Mouse (Mus musculus) thymus, postnatal 25 days (tissue): ENCODE measurements around the gene Pde6d.
"Not testable (repeated sequence)": the region's sequence is repeated elsewhere in the genome, so short reads cannot be mapped to it uniquely, and the experiment has no call there.

Experiments
- DNase-seq: peaks from one replicate; pipeline ENCODE4 v3.0.0; 2022

The Pde6d gene

DNA sequence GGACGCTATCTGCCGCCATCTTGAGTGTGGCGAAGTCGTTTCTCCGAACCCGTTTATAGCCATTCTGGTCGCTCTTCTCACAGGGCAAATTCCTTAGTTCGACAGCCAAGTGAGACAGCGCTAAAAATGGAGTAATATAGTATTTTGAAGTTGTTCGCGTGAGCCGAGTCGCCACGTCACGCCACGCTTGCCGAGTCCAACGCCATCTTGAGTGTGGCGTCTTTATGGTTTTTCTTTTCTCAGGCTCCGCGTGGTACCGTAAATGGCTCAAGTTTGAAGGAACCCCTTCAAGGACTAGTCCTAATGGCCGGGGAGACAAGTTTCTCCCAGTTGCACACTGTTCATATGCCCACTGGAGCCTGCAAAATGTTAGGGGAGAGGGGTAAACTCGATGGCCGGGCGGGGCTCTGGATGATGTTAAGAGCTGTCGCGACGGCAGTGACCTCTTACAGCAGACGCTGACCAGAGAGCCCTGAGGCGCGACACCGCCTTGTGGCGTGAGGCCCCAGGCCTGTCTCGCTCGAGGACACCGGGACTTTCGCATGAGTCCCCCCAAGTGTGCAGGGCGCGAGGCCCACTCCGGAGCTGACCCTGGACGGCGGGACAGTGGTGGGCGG lies 56.8 kb downstream of the Pde6d start:
- peak; percentile 82 for DNase-seq

DNA sequence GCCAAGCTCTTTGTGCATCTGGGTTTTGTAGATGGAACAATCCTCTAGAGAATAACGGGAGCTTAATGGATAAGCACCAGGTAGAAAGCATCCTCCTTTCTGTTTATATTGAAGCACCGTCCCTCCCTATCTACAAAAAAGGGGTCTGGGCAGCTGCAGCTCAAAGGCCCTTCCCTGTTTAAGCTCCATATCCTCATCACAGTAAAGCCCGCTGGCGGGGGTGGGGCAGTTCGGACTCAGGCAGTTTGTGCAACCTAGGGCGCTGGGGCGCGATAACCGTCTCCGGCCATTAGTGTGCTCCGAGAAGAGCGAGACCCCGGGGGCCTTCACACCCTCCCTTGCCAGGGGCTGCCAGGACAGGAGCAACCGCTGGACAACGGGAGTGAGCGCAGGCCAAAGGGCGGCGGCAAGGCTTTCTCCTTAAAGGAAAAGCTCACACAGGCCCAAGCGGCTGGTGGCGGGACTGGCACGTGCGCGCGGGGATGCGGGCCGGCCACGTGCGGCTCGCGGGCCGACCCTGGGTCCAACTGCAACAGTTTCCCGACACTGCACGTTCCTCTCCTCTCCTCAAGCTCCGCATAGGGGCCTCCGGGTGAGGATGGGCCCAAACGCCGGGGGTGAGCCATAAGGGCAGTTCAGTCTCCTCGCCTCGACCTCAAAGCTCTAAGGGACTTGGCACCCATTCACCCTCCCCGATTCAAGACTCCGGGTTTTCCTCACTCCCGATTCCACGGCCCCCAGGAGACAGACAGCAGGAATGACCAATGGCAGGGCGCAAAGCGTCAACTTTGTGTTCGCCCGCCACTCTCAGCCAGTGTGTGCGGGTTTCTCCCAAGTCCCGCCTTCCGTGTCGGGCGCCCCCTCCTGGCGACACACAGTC lies 57.6 kb downstream of the Pde6d start:
- peak; percentile 99 for DNase-seq

DNA sequence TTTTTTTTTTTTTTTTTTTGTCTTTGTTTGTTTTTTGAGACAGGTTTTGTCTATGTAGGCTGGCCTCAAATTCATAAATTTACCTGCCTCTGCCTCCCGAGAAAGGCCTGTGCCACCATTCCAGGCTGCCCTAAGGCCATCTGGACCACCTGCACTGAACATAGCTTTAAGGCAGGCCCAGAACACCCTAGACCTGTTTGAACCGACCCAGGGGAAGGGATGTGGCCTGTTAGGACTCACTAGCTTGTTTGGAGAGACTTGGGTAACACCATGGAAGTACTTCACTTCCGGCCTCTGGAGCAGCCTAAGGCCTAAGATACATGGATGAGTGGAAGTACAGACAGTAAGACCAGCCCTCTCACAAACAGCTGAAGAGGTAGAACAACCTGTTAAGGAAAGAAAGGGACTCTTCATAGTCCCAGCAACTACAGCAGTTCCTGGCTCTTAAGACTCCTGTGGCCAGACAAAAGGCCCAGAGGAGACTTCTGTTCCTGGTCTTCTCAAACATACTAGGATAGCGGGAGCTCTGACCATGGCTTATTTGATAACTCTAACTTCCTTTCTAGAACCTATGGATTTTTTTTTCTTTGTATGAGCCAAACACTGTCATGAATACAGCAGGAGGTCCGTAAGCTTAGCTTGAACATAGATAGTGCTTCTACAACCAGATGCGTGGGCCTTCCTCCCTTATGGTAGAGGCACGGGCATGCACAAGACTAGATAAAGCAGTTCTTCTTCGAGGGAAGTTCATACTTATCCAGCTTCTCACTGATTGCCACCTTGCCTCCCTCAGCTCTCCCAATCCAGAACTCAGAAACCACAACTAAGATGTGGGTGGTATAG lies 58.4 kb downstream of the Pde6d start:
- DNase-seq = no peak

DNA sequence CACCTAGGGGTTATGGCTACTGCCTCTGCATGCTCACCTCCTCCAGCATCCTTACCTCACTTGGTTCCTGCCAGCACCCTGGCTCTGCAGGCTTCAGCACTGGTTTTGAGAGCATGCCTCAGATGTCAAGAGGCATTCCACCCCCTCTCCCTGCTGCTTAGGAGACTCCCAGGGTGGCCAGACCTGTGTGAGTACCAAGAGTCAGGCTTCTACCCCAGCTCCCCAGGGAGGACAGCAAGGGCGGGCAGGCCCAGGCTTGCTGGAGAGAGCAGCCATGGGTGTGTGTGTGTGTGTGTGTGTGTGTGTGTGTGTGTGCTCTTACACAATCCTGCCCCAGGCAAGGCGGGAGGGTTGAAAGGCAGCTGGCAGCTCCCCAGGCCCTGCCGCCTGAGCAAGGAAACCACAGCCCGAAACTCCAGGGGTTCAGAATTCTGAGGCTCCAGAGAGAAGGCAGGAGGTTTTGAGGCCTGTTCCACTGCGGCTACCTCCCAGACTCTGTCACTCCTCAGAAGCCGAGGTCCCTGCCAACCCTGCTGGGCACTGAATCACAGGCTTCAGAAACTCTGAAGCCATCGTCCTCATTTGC lies 60.0 kb downstream of the Pde6d start:
- peak; percentile 45 for DNase-seq

DNA sequence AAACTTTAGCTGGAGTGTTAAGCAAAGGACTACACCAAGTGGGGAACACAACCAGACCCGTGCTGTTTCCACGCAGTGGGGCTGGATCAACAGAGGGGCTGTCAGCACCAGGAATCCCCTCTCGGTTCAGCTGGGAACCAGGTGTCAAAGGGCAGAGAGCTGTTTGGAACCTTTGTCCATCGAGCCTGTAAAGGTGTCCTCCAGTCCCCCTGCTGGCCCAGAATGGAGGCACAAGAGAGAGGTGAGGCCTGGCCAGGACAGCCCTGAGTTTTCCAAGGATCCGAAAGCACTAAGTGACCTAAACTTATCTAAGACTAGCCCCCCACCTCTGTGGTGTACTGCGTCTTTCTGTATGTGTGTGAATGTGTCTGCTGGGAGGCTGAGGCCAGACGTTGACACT lies 62.1 kb downstream of the Pde6d start:
- DNase-seq = peak; percentile 39

DNA sequence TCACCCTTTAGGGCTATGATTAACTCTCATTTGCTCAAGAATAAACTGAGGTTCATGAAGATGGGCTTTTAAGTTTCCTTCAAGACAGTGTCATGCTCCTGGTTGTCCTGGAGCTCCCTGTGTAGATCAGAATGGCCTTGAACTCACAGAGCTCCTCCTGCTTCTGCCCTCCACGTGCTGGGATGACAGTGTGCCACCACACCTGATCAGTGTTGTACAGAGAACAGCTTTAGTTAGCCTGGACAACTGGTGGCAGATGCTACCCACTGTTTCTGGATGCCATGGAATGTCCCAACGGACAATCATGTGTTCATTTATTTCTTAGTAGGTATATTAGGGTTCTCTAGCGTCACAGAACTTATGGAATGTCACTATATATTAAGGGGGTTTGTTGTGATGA lies 65.4 kb downstream of the Pde6d start:
- DNase-seq = no peak

DNA sequence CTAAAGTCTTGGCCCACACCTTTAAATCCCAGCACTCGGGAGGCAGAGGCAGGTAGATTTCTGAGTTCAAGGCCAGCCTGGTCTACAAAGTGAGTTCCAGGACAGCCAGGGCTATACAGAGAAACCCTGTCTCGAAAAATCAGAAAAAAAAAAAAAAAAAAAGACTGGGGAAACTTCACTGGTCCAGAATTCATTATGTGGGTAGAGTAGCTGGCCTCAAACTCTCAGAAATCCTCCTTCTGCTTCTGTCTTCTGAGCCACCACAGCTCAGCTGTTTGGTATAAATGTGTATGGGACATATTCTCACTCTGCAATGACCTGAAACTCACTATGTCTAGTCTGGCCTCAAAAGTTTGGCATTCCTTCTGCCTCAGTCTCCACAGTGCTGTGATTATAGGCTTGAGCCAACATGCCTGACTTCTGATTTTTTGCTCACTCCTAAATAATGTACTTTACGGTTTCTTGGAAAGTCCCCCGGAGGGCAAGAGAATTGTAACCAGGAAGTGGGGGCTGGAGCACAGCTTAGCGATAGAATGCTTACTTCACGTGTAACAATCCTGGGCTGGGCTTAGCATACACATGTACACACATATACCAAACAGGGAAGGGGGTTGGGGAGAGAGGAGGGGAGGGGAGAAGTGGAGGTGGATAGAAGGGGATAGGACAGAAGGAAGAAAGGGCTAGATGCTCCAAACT lies 66.6 kb downstream of the Pde6d start:
- DNase-seq = no peak

DNA sequence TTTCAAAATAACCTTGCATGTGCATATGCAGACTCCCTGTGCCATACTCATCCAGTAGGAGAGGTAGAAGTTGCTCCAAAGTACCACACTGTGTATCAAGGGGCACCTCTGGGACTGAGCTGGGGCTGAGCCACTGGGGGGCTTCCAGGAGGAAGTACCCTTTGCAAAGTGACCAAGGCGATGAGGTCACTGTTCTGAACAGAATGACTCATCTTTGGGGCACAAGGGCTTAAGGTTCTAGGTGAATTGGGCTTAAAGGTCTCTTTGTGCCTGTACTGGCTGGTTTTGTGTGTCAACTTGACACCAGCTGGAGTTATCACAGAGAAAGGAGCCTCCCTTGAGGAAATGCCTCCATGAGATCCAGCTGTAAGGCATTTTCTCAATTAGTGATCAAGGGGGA lies 69.4 kb downstream of the Pde6d start:
- not testable (repeated sequence) for DNase-seq

DNA sequence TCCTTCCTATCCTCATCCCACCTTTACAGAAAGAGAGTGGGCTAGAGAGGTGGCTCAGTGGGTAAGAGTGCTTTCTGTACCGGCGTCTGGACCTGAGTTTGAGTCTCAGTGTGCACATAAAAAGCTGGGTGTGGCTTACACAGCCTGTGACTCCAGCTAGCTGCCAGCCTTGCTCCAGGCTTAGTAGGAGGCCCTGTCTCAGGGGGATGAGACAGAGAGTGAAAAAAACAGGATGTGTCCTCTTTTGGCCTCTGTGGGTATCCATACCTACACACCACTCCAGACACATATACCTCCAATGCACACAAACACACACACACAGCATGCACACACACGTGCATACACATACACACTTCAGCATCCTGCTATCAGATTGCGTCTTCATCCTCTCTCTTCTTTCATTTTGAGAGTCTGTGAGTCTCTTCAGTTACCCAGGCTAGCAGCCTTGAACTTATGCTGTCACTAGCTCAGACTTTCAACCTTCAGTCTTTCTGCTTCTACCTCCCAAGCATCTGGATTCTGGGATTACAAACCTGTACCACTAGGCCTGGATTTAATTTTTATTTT lies 70.2 kb downstream of the Pde6d start:
- DNase-seq = no peak

DNA sequence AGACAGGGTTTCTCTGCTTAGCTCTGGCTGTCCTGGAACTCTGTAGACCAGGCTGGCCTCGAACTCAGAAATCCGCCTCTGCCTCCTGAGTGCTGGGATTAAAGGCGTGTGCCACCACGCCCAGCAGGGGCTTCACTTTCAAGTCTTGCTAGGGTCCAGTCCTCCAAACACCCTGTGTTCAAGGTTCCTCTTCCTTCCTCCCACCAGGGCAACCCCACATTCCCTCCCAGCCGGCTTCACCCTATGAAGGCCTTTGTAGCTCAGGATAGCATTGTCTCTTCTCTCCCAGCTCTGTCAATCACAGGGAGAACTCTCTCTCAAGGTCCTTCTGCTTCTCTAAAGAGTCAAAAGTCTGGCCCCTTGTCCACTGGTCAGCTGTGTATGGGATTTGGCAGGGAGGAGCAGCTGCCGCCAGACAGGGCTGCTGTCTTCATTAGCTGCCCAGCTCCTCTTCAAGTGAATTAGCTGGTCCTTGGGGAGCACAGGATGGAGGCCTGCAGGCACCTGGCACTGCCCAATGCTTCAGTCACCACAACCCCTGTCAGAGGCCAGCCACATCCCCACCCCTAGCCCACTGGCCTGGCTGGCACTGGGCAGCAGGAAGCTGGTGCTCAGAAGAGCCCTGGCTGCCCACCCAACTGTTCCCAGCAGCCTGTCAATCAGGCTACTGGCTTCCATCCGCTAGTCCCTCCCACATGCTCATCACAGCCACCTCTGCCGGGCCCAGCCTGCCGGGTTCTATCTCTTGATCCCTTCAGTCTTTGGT lies 71.6 kb downstream of the Pde6d start:
- no peak for DNase-seq

DNA sequence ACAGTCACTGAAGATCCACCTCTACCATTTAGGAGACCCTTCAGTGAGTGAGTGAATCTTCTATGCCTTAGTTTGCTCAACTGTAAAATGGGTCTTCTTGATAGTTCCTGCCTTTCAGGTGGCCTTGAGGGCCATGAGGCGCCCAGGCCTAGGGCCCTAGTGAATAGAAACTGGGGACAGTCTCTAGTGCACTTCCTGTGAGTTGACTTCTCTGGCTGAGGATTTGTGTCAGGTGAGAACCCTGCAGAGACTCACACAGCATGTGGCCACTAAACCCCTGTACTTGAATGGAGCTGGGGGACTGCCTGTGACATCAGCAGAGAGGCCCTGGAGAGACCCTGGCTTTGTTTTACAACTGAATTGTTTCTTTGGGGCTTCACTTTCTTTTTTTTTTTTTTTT lies 72.2 kb downstream of the Pde6d start:
- no peak for DNase-seq

DNA sequence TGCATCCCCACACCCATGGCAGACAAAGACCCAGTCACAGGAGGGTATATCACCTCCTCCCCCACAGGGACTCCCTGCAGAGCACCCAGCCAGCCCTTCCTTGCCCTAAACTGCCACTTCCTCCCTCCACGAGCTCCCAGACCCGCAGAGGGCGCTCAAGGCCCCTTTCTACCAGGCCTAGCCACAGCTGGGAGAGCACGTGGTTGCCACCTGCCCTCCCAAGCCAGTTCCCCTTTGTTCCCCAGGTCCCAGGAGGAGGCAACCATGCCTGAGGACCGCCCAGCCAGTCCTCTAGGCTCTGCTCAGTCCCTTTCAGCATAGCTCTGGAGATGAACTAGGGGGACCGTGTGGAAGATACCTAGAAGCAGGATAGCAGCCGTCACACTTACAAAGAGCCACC lies 73.0 kb downstream of the Pde6d start:
- peak; percentile 99 for DNase-seq

DNA sequence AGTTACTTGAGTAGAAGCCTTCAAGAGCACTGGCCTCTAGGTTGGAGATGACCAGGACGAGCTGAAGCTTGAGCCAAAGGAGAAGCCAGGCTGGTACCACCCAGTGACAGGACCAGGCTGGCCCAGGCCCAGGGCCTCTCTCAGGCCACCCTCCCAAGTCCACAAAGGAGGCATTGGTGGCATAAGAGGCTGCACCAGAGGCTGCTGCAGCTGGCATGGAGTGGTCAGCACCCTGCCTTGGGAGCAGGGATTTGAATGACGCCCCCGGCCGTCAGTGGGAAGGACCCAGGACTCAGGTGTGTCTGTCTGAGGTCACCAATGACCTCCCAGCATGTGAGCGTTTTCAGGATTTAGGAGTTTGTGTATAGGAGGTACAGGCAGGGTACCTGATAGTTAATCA lies 74.6 kb downstream of the Pde6d start:
- no peak for DNase-seq

DNA sequence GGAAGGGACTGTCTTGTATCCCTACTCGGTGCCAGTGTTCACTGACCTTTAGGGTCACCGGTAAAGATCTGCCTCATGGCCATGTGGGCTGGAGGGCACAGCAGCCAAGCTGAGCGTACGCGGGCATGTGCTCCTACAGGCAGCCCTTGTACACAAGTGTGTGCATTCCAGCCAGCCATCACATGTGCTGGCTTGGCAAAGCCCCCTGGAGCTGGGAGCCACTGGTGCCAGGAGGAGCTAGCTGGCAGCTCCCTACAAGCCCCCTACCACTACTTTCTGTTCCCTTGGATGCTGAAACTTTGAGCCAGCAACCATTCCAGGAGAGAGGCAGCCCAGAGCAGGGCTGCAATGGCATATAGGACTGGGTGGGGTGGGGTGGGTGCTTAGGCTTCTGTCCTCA lies 76.0 kb downstream of the Pde6d start:
- DNase-seq = no peak

DNA sequence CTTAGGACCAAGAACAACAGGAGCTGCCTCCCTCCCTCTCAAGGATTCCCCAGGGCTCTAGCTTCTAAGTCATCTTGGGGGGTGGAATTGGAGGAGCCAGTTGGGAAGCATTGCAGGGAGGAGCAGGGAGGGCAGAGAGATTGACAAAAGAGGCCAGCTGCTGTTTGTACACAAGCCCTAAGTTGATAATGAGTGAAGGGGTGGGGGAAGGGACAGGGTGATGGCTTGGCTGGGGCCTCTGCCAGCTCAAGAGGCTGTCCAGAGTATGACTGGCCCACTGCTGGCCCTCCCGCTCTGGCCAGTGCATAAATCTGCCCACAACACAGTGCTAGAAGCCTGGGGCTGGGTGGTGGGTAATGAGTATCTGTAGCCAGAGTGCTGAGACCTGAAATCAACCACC lies 77.0 kb downstream of the Pde6d start:
- DNase-seq = no peak

DNA sequence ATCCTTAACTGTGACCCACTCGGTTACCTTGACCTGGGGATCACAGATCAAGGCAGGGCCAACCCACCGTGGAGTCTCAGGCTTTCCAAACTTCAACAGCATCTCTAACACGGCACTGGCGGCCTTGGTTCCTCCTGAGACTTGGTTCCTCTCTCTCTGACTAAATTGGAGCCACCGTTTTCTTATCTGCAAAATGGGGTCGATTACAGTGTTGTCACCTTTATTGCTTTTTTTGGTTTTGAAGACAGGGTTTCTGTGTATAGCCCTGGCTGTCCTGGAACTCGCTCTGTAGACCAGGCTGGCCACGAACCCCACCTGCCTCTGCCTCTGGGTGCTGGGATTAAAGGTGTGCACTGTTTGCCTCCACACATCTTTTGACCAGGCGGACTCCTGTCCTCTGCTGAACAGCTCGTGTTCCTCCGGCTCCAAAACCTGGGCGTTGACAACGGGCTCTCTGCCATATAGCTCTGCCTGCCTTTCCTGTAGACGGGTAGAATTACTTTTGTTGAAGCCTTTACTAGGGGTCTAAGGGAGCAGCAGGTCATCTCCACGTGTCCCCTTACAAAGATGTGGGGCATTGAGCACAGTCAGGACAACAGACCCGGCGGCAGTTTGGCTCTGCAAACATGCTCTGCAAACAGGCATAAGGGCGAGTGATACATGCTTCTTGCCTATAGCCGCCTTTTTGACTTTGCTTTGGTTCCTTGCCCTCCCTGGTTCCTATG lies 77.6 kb downstream of the Pde6d start:
- peak; percentile 35 for DNase-seq

DNA sequence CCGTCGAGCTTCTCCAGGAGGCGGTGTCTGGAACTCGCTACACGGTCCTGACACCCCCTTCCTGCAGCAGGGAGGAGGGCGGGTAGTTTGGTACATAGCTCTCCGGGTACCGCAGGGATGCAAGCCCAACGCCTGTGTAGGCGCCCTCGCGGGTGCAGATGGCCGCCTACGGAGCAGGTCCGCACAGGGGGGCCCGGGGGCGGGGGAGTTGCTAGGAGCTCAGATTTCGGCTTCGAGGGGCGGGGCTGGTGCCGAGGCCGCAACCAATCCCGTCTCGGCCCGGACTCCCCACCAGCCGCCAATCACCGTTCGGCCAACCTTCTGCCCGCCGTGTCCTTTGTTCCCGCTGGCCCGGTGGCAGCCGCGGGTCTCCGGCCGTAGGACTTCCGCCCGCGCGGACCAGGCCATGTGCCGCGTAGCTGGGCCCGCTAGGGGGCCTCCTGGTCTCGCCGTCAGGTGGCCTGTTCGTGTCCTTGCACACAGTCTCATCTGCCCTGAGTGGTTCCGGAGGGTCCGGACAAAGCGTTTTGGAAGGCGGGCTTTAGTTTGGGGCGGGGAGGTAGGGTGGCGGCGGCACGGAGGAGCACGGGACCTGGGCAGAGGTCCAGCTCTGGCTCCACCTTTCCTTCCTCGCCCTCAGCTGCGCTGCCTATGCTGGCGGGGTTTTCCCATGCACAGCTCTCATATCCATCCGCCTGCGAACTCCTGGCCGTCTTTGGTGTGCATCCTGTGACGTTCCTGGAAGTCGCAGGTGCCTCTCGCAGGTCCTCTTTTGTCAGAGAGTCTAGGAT lies 78.3 kb downstream of the Pde6d start:
- DNase-seq = peak; percentile 90

DNA sequence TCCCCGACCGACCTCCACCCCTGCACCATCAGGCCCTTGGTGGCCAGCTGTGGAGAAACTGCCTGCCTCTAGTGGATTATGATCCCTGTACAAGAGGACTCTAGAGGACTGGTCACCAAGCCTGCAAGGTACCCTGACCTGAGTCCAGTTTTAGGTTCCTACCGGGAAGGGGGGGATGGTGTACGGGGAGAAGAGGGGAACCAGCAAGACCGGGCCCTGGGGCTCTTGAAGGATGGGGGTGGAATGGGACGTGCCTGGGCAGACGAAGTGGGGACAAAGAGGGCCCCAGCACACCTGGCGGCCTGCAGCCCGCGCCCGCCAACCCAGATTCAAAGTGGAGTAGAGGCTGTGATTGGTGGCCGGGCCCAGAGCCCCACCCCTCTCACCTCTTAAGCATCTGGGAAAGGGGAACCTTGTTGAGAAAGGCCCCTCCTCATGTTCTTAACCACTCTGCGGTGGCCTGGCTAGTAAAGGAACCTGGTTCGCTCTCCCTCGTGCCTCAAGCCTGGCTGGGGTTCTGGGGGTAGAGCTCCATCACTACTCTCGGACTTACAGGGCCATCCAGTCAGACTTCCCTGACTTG lies 79.2 kb downstream of the Pde6d start:
- DNase-seq = peak; percentile 80
